Mouse (Mus musculus) cortical plate, adult 2 months (tissue): ENCODE data around the gene Sh3bp4.

Source experiments
- CTCF ChIP-seq: fragments of 200-500 bp; IDR thresholded peaks from 2 replicates; pipeline ENCODE4 v1.5.1; 2011; ENCODE audit warnings: mild to moderate bottlenecking, control low read depth, low read length; ENCODE audit not compliant: insufficient read depth; ENCODE audit errors: extremely low read depth
- POLR2A ChIP-seq: fragments of 200-500 bp; IDR thresholded peaks from 2 replicates; pipeline ENCODE4 v1.6.1; 2011; ENCODE audit warnings: mild to moderate bottlenecking, low read length, control low read depth; ENCODE audit not compliant: insufficient read depth; ENCODE audit errors: extremely low read depth

DNA sequence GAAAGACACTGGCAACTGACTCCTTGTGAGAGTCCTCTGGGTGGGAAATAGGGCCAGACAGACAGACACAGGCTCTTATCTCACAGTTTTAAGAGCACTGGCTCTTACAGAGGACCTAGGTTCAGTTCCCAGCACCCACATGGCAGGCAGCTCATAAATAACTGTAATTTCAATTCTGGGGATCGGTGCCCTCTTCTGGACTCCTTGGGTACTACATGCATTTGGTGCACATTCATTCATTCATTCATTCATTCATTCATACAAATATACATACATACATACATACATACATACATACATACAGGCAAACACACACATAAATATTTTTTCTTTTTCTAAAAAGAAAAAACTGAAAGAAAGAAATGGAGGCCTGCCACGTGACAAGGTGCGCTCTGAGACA is 56.9 kb downstream of the Sh3bp4 start:
- TF ChIP-seq CTCF (no peak), POLR2A (no peak)
